Mouse (Mus musculus) liver, embryonic 14.5 days (tissue): ENCODE data around the gene Syt7.

Experiments
- CTCF ChIP-seq: IDR thresholded peaks from 2 replicates; pipeline ENCODE4 v1.5.1; 2016; ENCODE audit warnings: antibody characterized with exemption, low read depth, control low read depth
- EP300 ChIP-seq: IDR thresholded peaks from 2 replicates; pipeline ENCODE4 v1.6.1; 2016; ENCODE audit warnings: antibody characterized with exemption, low read depth

- TF ChIP-seq CTCF (no peak), EP300 (no peak)
These were observed 4.6 kb downstream of the Syt7 start for GRCm38 (mm10) chr19:10393471-10393870.
